Mouse (Mus musculus): Measurements from ENCODE around the gene Vps36. TPM values are rescaled to one million over a fixed set of nuclear protein-coding genes. Genes with fewer than 3 reads are reported as not detected.

The Vps36 gene
- total RNA-seq, 2 experiments from 2014 or later: 28.0 to 30.9 TPM

Other genes with a start within 250 kb of the Vps36 start
- not detected for gene Defb13, start 246.0 kb upstream of the Vps36 start, total RNA-seq (2021)
- gene Fam90a1a, start 234.1 kb upstream of the Vps36 start, total RNA-seq (2021): not detected
- gene Ccdc70, start 223.0 kb upstream of the Vps36 start, total RNA-seq (2021): not detected
- 1 to 10 TPM; 2.3 to 2.5 TPM for gene Atp7b, start 132.5 kb upstream of the Vps36 start, total RNA-seq (2021)
- gene Alg11, start 132.1 kb upstream of the Vps36 start, total RNA-seq (2021): 10 to 100 TPM; 34.2 to 39.1 TPM
- under 1 TPM; 0.34 to 0.47 TPM for gene Nek5, start 67.8 kb upstream of the Vps36 start, total RNA-seq (2021)
- gene Nek3, start 26.4 kb upstream of the Vps36 start, total RNA-seq (2021): 1 to 10 TPM; 2.5 to 2.8 TPM
- 1 to 10 TPM; 1.4 to 1.9 TPM for gene Ckap2, start 7.0 kb upstream of the Vps36 start, total RNA-seq (2021)
- 1 to 10 TPM; 3.7 to 4.1 TPM for gene Thsd1, start 34.5 kb downstream of the Vps36 start, total RNA-seq (2021)
- not detected for gene Tpte, start 90.6 kb downstream of the Vps36 start, total RNA-seq (2021)
- 10 to 100 TPM; 10.9 to 11.0 TPM for gene Slc25a15, start 205.8 kb downstream of the Vps36 start, total RNA-seq (2021)
- 10 to 100 TPM; 21.0 to 25.4 TPM for gene Mrps31, start 218.6 kb downstream of the Vps36 start, total RNA-seq (2021)